Mouse (Mus musculus): Measurements from ENCODE around the gene Acp7.

DNA sequence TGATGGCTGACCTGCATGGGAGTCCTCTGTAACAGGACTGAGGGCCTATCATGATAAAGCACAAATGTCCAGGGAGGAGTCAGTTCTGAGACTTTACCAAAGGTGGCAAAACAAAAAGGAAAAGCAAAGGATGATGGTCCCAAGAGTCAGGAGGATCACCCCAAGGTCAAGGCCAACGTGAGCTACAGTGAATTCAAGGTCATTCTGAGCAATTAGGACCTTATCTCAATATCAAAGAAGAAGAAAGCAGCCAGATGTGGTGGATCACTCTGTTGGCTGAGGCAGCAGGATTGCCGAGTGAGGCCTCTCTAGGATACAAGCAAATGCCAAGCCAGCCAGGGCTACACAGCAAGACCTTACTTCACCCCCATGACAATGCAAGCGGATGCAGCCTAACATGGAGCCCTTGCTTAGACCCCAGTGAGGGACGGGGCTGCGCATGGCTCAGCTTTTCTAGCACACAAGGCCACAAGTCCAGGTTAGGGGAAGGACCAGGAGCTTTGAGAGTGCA lies 52.5 kb downstream of the Acp7 start:
- TF ChIP-seq POLR2A (IDR thresholded peaks at IDR 0.05; ENCODE audit: borderline replicate concordance, insufficient read depth, low read length) (no peak), CTCF (IDR thresholded peaks at IDR 0.05; ENCODE audit: borderline replicate concordance, insufficient read depth, low read depth, low read length) (no peak)
